Mouse (Mus musculus) liver, embryonic 14.5 days (tissue): ENCODE data around the gene Sorcs3.

ENCODE experiments used
- CTCF ChIP-seq: IDR thresholded peaks from 2 replicates; pipeline ENCODE4 v1.5.1; 2016; ENCODE audit warnings: antibody characterized with exemption, low read depth, control low read depth
- EP300 ChIP-seq: IDR thresholded peaks from 2 replicates; pipeline ENCODE4 v1.6.1; 2016; ENCODE audit warnings: antibody characterized with exemption, low read depth

DNA sequence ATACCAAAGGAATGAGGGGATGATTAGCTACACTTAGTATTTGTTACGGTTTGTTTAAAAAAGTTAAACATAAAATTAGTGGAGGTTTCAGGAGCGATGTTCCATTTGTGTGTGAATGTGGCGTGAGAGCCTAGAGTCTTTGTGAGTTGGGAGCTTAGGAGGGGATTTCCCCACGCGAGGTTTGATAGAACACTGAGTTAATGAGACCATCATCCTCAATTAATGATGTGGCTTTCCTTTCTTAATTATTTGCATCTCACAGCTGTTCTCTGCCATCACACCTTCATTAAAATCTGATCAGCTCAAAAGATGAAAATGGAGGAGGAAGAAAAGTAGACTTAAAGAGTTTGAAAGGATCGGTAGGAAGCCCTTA, 104.5 kb downstream of the Sorcs3 start:
- TF ChIP-seq CTCF, result no peak
- TF ChIP-seq EP300, result no peak
